17 mouse cellular contexts compared by ENCODE assay signal in the genomic region with DNA sequence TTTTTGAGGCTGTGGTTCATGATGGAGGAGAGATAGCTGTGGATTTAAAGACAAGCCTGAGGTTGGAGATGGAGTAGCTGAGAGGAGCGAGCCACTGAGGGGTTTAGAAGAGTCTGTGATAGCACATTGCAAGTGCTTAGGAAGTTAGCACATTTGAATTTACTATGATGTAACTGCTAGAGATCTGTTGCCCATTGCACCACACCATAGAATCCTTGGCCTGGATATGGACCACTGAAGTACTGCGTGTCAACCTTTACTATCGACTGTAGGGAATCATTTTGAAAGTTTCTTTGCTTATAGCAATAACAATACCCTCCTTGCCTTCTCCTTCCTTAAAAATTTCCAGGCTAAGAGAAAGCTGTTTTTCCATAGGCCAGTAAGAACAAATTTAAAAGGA.
"Had no signal": no experiment of that assay in that cellular context is flagged by ENCODE, and none has a peak within 500 bp of the region (broad histone marks: within the 10 kb centered on the region; RNA-seq: fewer than 3 reads in every experiment).

No protein-coding gene starts in this region.

- H3K27me3 ChIP-seq: liver, embryonic 15.5 days; midbrain, embryonic 13.5 days; neural tube, embryonic 13.5 days had no signal

- H3K36me3 ChIP-seq: limb, embryonic 10.5 days; liver, embryonic 15.5 days; midbrain, embryonic 13.5 days; neural tube, embryonic 13.5 days had no signal

- H3K27ac ChIP-seq: kidney, postnatal 0 days; left cerebral cortex, adult 2 months; limb, embryonic 10.5 days; liver, embryonic 15.5 days; macrophage; midbrain, embryonic 13.5 days; neural tube, embryonic 13.5 days had no signal

- H3K9me3 ChIP-seq: limb, embryonic 10.5 days; liver, embryonic 15.5 days; midbrain, embryonic 13.5 days; neural tube, embryonic 13.5 days had no signal

- H3K4me3 ChIP-seq: left cerebral cortex, adult 2 months; limb, embryonic 10.5 days; liver, embryonic 15.5 days; midbrain, embryonic 13.5 days; neural tube, embryonic 13.5 days had no signal

- H3K4me2 ChIP-seq: liver, embryonic 11.5 days; liver, embryonic 15.5 days; midbrain, embryonic 13.5 days; neural tube, embryonic 13.5 days had no signal

- H3K9ac ChIP-seq: liver, embryonic 15.5 days; midbrain, embryonic 13.5 days; neural tube, embryonic 13.5 days had no signal

- H3K4me1 ChIP-seq: liver, embryonic 15.5 days; neural tube, embryonic 13.5 days had no signal

- DNase-seq: kidney, adult 9 months; kidney, postnatal 36 days; lung, adult 2 months; lung, postnatal 10 days; retina, postnatal 1 day; right cerebral cortex, postnatal 4 days; spleen, adult 18-20 months; thymus, adult 18-20 months; thymus, postnatal 14 days had no signal

- ATAC-seq: midbrain, embryonic 13.5 days had no signal
